Mouse (Mus musculus): ENCODE measurements around the gene Myh11.

Gene Myh11

GRCm38 (mm10) chr16:14265203-14265920 is 25.8 kb downstream of the Myh11 start:
- no peak for DNase-seq

- no peak for DNase-seq
Observed at GRCm38 (mm10) chr16:14264504-14264903, 26.7 kb downstream of the Myh11 start.

DNA sequence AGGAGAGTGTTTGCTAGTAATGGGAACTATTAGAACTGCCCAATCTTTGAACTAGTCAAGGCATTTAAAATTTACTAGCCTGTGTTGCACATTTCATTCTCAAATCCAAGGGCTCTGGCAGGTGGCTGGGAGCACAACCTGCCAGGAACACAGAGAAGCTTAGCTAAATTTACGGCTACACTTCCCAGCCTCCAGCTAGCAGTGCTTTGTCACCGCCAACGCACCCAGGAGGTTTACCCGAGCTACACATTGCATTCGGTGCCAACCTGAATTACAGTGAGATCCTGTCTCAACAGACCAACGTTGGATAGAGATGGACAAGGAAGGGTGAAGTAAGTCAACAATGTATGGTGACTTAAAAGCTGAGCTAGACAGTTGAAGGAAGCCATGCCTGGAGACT is 27.9 kb downstream of the Myh11 start:
- DNase-seq = no peak

DNA sequence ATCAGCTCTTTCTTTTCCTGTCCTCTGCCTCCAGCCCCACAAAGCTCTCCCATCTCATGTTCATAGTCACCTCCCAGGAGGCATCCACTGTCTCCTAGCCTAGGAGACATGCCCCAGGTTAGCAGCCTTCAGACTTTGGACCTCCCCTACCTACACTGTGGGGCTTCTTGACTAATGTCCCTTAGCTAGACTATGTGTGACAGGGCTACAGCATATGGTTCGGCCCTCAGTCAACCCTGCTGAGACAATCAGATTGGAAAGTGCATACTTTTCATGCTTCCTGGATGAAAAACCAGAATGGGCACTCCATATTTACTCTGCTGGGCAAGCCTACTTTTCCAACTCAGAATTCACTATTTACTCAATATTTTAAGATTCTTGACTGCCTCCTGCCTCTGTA is 28.8 kb downstream of the Myh11 start:
- no peak for DNase-seq

DNA sequence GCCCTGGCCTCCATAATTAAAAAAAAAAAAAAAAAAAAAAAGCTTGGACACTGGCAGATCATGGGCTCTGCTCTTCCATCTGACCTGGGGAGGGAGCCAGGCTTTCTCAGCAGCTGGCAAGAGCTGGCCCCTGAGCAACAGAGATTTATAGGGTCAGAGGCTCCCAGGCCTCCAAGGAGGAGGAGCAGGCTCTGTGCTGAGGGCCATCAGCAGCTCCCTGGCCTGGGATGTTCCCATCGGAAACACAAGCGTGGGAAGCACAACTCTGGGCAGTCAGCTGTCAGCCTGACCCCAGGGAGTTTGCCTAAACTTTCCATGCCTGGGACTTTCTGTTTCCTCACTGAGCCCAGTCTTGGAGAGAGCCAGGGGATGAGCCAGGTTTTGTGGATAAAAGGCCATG is 32.3 kb downstream of the Myh11 start:
- DNase-seq = no peak

DNA sequence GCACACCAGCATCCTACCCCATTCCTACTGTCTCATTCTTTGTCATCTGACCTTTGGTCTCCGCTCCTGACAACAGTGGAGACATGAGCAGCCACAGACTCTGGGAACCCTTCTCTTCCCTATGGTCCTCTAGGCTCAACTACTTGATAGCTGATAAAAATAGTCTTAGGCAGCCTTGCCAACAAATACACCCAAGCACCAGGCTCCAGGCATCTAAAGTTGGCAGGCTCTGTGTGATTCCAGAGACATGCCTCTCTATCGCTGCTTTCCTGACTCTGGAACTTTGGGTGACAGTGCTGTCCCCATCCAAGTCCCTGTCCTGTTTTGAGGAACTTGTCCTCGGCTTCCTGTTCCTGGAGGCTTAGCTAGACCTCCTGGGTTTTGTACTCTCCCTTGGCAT is 37.6 kb downstream of the Myh11 start:
- DNase-seq = no peak

DNA sequence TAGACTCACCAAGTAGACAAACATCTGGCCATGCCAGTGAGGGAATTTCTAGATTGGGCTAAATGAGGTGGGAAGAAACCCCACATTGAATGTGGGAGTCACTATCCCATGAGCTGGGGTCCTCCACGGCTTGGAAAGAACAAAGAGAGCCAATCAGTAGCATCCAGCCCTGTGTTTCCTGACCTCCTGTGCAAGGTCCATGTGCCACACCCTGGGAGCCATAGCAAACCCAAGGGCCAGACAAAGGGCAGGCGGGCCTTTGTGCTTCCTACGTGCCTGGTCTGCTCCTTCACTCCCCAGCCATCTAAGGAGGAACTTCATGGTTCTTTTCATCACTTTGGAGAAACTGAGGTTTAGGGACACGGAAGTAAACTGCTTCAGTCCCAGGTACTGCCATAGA is 38.3 kb downstream of the Myh11 start:
- no peak for DNase-seq

GRCm38 (mm10) chr16:14249913-14250312 is 41.3 kb downstream of the Myh11 start:
- DNase-seq = no peak

GRCm38 (mm10) chr16:14242553-14242952 is 48.6 kb downstream of the Myh11 start:
- DNase-seq = no peak

DNA sequence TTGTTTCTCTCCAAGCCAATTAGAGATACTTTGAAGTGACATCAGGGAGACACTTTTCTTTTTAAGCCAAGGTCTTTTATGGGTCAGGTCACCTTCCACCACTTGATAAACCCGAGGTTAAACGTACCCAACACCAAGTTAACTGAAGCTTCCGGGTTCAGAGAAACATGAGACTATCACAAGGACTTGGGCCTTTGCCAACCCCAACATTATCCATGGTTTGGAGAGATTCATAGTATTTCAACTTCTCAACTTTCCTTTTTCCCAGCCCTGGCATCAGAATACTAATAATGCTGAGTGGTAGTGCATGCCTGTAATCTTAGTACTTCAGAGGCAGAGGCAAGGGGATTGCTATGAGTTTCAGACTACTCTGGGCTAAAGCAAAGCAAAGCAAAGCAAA is 49.1 kb downstream of the Myh11 start:
- DNase-seq = no peak

GRCm38 (mm10) chr16:14237100-14237723 is 54.0 kb downstream of the Myh11 start:
- DNase-seq = peak; percentile 31

- no peak for DNase-seq
Observed at GRCm38 (mm10) chr16:14215156-14215555, 76.0 kb downstream of the Myh11 start.

DNA sequence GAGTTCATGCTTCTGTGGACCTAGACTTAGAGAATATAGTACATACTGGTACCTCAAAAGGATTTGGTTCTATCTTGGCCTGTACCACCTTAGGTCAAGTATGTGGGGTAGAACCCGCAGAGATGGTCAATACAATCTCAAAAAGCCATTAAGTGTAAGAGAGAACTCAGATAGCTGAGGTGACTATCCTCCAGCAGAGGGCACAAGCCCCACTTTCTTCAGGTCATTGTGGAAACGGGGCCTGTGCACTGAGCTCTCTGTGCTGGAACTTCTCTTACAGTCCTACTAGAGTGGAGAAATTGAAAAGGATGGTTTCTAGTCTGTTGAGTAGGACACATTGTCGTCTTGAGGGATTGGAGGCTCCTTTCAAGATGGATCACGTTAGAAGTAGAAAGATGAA is 92.4 kb downstream of the Myh11 start:
- no peak for DNase-seq

GRCm38 (mm10) chr16:14195427-14195826 is 95.7 kb downstream of the Myh11 start:
- peak; percentile 23 for DNase-seq

DNA sequence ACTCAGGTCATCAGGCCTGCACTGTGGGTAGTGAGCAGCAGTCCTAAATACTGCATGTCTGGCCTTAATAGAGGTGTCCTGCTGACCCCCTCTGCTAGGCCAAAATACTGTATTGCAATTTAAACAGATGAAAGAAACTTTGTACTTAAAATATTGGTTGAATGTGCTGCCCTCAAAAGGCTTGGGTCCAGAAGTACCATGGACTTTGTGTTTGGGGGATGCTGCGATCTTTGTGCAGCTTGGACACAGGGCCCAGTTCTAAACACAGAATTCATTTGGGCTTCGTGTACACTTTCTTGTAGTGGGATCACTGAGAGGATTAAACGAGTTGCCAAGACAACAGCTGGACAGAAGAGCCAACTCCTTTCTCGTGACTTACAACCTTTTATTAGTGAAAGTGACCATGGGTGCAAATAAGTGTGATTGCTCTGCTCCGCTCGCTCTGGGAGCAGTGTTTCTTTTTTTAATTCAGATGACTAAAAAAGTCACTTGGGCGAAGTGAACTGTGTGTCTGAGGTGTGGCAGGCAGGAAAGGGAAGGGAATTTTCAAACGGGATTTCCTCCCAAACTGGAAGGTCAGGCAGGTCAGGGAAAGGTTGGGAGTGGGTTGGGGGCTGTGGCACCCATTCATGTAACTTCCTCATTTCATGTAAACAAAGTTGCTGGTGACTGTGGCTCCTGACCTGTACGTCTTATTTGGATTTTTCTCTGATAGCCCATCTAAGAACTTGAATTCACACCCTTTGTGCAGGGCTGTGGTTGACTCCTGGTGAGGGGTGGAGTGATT is 96.8 kb downstream of the Myh11 start:
- no peak for DNase-seq

DNA sequence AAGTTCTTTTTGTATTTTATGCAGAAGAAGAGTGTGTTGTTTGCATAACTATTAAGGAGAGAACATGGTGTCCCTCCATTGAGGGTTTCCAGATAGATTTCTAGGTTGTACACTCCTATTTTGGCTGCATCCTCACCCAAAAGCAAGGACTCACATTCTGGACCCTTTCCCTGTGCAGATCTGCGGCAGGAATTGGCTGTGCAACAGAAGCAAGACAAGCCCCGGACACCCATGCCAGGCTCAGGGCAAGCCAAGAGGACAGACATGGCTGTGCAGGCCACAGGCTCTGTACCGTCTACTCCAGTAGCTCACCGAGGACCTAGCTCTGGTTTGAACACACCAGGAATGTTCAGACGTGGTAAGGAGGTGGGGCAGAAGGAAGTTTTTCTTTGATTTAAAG is 105.7 kb downstream of the Myh11 start:
- DNase-seq = no peak

DNA sequence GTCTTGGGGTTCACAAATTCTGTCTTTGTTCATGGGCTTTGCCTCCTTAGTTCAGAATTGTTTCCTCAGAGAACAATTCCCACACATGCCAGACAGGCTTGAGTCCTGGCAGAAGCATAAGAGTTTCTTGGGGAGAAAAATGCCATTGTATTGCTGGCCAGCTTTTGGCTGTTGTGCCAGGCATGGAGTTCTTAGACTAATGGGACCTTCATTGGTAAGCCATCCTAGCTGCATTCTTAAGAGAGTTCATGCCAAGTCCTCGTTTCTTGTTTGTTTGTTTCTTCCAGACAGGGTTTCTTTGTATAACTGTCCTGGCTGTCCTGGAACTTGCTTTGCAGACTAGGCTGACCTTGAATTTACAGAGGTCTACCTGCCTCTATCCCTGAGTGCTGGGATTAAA is 107.3 kb downstream of the Myh11 start:
- no peak for DNase-seq

DNA sequence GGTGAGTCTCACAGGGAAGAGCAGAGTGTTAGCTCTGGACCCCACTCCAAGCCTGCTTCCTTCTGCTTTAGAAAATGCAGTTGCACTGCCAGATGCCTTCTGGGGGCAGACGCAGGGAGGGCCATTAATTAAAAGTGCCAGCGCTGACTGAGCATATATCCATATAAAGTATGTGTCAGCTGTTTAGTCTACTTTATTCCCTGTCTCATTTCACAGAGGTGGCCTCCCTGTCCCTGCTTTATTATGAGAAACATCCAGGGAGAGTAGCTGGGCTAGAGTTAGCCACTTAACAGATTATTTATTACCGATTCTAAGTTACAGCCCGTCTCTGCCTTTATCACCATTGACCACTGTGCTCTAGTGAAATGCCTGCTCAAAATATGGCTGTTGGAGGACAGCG is 108.8 kb downstream of the Myh11 start:
- DNase-seq = no peak

DNA sequence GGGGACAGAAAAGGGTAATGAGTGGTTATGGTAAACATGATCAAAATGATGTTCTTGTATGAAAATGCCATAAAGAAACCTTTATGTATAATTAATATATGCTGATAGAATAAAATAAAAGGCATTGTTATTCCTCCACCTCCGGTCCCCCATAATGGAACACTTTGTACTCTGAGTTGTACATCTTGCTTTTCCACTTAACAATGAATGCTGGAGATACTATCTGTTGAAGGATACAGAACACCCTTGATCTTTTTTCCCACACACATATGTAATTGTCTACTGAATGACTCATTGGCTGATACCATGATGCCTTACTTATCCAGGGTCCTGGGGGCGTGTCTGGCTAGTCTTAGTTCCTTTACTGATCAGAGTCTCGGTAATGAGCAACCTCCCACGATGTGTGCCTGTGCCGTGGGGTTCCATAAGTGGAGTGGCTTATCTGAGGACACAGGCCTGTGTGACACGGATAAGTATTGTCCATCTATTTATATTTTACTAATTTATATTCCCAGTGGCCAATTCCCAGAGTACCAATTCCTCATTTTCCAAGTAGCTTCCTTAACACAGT is 110.9 kb downstream of the Myh11 start:
- DNase-seq = no peak

DNA sequence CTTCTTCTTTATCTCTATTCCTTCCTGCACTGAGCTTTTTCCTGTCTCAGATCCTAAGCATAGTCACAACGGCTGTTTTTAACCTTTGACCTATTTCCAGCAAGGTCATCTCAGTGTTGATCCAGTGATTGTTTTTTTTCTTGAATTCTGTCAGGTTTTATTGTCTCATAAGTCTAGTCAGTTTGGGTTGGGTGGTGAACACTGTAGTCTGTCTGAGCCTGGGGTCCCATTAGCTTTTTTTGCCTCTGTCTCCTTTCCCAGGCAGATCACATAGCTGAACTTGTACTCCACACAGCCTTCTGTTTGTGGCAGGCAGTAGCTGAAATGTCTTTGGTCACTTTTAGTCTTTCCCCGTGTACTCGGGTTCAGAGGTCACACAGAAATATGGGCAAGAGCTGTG is 113.1 kb downstream of the Myh11 start:
- no peak for DNase-seq

DNA sequence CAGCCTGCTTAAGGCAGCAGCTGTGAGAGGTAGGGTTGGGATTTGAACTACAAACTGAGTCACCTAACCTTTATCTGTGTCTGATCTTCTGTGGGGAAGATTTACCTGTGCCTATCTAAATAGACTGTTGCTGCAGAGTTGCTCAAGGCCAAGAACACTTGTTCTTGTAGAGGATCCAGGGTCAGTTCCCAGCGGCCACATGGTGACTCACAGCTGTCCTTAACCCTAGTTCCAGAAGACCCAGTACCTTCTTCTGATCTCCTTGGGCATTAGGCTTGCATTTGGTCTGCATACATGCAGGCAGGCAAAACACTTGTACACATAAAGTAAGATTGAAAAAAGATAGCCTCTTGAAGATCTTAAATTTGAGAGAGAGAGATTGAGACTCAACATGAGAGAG is 121.5 kb downstream of the Myh11 start:
- no peak for DNase-seq

- no peak for DNase-seq
Observed at GRCm38 (mm10) chr16:14166490-14166889, 124.7 kb downstream of the Myh11 start.

GRCm38 (mm10) chr16:14163731-14164130 is 127.4 kb downstream of the Myh11 start:
- no peak for DNase-seq

- peak; percentile 58 for DNase-seq
Observed at GRCm38 (mm10) chr16:14162988-14163416, 128.2 kb downstream of the Myh11 start, which contains the start of the genes Nde1 and Marf1. Gene Nde1 (plus strand): TSS chr16:14163275. Gene Marf1 (minus strand): TSS chr16:14163351.

All from cerebellum, adult 11 months (tissue).